Mouse (Mus musculus) limb, embryonic 12.5 days (tissue): ENCODE measurements at regions not wholly inside any gene's neighbourhood (a gene's known extent, or its start where the extent isn't known, plus 50 kb on each side); places are given as distances from the start of the nearest gene placed in this dataset.
A peak's percentile ranks its signal among the peaks of the same experiment; 100 is the strongest.

Source experiments
- ATAC-seq: fragments of 200-750 bp; cut with Nextera tagmentation; 2 replicates; pipeline ENCODE4 v1.8.0; 2017; ENCODE audit warnings: low read depth, moderate TSS enrichment; ENCODE audit not compliant: insufficient number of reproducible peaks, insufficient read depth, low FRiP score, low TSS enrichment
- H3K27ac ChIP-seq: fragments of 300-500 bp; sonication (generic); 2 replicates; pipeline ENCODE4 v1.5.1; 2016; ENCODE audit warnings: mild to moderate bottlenecking, moderate library complexity
- H3K27me3 ChIP-seq: fragments of 300-500 bp; sonication (generic); 2 replicates; pipeline ENCODE4 v1.6.1; 2016; ENCODE audit warnings: mild to moderate bottlenecking, moderate library complexity
- H3K36me3 ChIP-seq: fragments of 300-500 bp; sonication (generic); 2 replicates; pipeline ENCODE4 v1.6.1; 2016; ENCODE audit warnings: mild to moderate bottlenecking, moderate library complexity
- H3K4me1 ChIP-seq: fragments of 300-500 bp; sonication (generic); replicated peaks from 2 replicates; pipeline ENCODE4 v1.6.1; 2016
- H3K4me2 ChIP-seq: fragments of 300-500 bp; sonication (generic); 2 replicates; pipeline ENCODE4 v1.6.1; 2016; ENCODE audit warnings: mild to moderate bottlenecking, moderate library complexity
- H3K4me3 ChIP-seq: fragments of 300-500 bp; sonication (generic); replicated peaks from 2 replicates; pipeline ENCODE4 v1.5.1; 2016; ENCODE audit warnings: mild to moderate bottlenecking
- H3K9ac ChIP-seq: fragments of 300-500 bp; sonication (generic); replicated peaks from 2 replicates; pipeline ENCODE4 v1.6.1; 2016; ENCODE audit warnings: mild to moderate bottlenecking, moderate library complexity
- H3K9me3 ChIP-seq: fragments of 300-500 bp; sonication (generic); 2 replicates; pipeline ENCODE4 v1.6.1; 2016; ENCODE audit warnings: mild to moderate bottlenecking, moderate library complexity
- WGBS: fragments of 180-500 bp; shearing (Covaris S2); methylation state at CpG from one replicate; pipeline ENCODE4 v1.1.7; 2016; 5-methylcytosine and 5-hydroxymethylcytosine counted together

DNA sequence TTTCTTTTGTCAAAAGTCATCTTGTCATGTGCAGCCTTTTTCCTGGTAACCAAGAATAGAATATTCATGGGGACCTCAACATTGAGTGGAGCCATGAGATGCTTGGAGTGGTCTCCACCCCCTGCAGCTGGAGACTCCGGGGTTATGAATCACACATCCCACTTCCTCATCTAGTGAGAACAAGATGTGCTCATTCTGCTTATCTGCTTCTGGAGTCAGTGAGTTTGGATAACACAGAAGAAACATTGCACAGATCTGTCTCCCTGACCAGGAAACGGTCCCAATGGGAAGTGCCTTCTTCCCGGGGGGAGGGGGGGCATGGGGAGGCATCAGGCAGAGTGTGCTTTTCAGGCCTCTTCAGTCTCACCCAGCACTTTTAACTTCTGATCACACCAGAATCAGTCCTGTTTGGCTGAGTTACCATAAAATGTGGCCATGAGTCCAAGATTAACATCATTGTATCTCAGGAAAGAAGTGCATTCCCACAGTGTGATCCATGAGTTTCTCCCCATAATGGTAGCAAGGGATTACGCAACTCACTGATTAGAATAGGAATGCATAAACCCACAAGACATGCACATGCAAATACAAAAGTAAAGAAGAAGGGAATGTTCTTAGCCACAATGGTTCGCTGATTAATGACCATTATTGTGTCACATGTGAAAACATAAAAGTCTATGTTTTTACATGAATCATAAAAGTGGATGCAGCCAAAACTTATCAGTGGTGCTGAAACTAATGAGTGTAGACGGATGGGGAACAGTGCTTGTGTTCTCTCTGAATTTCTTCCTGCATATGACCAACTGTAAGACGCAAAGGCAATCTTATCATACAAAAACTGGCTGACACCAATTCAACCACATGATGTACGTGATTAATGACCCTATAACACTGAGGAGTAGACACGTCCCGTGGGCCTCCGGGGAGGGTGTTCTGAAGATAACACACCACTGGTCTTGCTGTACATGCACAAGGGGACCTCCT is 393.8 kb upstream of the Mmadhc start:
- Histone ChIP-seq H3K27ac (no peak overlapping the region), H3K9me3 (no peaks in the 10 kb centered on the region), H3K4me3 (no peak overlapping the region), H3K36me3 (no peaks in the 10 kb centered on the region), H3K9ac (no peak overlapping the region), H3K4me2 (no peak overlapping the region), H3K4me1 (0 out of 2 replicates have a peak, but pooled peaks cover 14% of the 10 kb centered on the region), H3K27me3 (no peaks in the 10 kb centered on the region)
- ATAC-seq = no peak
- WGBS = 89% methylated on average over 11 of the region's 11 CpGs

DNA sequence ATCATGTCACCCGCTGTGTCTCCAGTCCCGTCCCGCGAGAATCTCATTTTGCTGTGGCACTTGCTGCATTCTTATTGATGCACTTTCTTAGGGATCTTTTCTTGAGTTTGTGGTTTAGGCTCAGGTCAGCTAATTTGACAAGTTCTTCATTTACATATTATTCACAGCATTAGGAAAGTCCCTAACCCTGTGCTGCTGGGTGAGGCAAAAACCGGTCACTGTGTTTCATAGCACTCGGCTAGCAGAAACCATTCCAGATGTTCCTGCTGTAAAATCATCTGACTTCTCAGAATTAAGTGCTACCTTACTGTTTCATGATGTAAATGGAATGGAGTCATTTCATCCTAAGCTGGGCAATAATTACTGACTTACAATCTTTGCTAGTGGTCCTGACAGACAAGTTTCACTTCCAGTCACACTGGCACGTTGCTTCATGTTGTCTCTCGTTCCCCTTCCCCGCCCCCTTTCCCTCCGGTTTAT is 391.1 kb upstream of the Mmadhc start:
- WGBS = 63% methylated on average over 10 of the region's 10 CpGs
- 0 out of 2 replicates have a peak, but pooled peaks cover 7% of the 10 kb centered on the region for H3K4me1 ChIP-seq
- no peak for ATAC-seq
- H3K27ac ChIP-seq = no peak overlapping the region
- no peak overlapping the region for H3K9ac ChIP-seq
- H3K4me2 ChIP-seq = no peak overlapping the region
- no peaks in the 10 kb centered on the region for H3K27me3 ChIP-seq
- no peaks in the 10 kb centered on the region for H3K36me3 ChIP-seq
- H3K4me3 ChIP-seq = no peak overlapping the region
- no peaks in the 10 kb centered on the region for H3K9me3 ChIP-seq

DNA sequence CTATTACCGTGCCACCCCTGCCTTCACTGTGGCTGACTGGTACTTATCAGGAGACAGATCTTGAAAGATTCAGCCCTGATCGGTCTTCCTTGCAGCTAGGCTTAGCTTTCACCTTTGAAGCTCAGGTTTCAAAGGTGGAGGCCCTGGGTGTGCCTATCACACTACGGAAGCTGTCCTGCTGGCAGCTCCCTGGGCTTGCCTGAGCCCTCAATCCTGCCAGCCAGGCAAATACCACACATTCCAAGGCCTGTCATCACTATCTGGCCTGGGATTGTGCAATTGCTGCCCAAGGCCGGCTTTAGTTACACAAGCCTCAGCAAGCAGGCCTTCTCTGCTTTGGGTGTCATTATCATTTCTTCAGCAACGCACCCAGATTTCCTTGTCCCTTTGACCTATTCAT is 390.6 kb upstream of the Mmadhc start:
- 0 out of 2 replicates have a peak, but pooled peaks cover 7% of the 10 kb centered on the region for H3K4me1 ChIP-seq
- H3K36me3 ChIP-seq = no peaks in the 10 kb centered on the region
- H3K4me3 ChIP-seq = no peak overlapping the region
- no peaks in the 10 kb centered on the region for H3K9me3 ChIP-seq
- H3K4me2 ChIP-seq = no peak overlapping the region
- H3K27me3 ChIP-seq = no peaks in the 10 kb centered on the region
- 29% methylated on average over 5 of the region's 5 CpGs for WGBS
- ATAC-seq = peak; percentile 20; the same call in 1 of the 2 replicates
- H3K9ac ChIP-seq = no peak overlapping the region
- H3K27ac ChIP-seq = no peak overlapping the region

DNA sequence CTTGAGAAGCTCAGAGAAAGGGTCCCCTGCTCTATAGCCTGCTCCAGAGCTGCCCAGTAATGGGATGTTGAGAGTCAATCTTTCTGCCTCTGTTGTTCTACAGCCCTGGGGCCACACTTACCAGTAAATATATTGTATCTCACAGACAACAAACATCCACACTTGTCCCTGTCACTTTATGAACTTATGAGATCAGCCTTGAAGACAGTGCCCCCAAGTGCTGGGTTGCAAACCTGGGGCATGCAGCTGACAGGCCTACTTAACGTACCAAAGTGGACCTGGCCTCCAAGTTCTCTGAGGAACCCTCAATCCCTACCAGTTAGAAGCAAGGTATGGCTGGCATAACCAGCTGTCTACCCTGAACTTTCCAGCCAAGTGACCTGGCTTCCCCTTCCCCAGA is 380.9 kb upstream of the Mmadhc start:
- Histone ChIP-seq H3K4me2 (no peak overlapping the region), H3K4me3 (no peak overlapping the region), H3K4me1 (no peaks in the 10 kb centered on the region), H3K9ac (no peak overlapping the region), H3K27me3 (no peaks in the 10 kb centered on the region), H3K9me3 (no peaks in the 10 kb centered on the region), H3K27ac (no peak overlapping the region), H3K36me3 (no peaks in the 10 kb centered on the region)
- no peak for ATAC-seq
- 93% methylated on average over 1 of the region's 1 CpGs for WGBS

DNA sequence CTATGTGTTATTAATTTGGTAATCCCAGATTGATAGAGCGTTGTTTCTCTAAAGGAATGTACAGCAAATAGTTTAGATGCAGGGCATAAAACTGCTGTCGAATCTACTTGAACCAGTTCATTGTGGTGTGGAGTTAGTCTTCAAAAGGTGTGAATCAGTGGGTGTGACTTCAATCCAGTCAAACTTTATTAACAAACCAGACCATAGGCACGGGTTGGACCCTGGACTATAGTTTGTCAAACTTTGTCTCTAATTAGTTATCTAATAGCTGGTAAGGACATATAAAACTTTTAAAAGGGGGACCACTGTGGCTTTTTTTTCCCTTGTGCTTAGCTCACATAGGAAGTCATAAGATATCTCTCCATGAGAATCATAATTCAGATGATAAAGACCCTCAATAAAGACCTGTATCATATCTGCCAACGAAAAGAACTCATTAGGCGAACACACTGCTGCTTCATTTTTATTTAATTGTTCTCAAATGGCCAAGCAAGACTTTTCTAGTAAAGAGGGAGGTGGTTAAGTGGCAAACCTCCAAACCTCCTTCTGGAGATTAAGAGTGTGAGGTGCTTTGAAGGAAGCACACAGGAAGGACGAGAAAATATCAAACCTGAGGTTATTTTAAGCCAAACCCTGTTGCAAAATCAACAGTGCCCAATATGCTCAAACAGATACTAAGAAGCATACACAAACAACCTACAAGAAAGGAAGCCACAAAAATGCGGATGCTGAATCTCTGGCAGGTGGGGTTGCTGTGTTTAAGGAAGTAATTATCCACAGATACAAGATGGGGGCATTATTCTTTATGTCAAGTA is 379.3 kb upstream of the Mmadhc start:
- no peaks in the 10 kb centered on the region for H3K36me3 ChIP-seq
- H3K27me3 ChIP-seq = no peaks in the 10 kb centered on the region
- no peak overlapping the region for H3K4me3 ChIP-seq
- H3K4me1 ChIP-seq = no peaks in the 10 kb centered on the region
- H3K9me3 ChIP-seq = no peaks in the 10 kb centered on the region
- no peak overlapping the region for H3K27ac ChIP-seq
- no peak for ATAC-seq
- H3K9ac ChIP-seq = no peak overlapping the region
- H3K4me2 ChIP-seq = no peak overlapping the region
- WGBS = 79% methylated on average over 7 of the region's 7 CpGs

DNA sequence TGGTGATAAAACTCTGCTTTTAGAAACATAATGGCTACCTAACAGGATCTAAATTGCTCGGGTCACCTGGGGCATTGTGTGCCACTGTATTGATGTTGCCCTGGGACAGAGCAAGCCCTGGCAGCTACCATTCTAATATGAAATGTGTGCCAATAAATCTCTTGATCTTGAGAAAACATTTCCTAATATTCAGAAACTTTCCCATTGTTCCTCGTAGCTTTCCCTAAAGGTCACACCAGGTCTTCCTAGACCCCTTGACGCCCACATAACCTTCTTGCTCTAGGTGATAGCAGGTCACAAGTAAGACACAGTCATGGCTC is 378.2 kb upstream of the Mmadhc start:
- H3K27me3 ChIP-seq = no peaks in the 10 kb centered on the region
- H3K36me3 ChIP-seq = no peaks in the 10 kb centered on the region
- H3K9ac ChIP-seq = no peak overlapping the region
- WGBS = 94% methylated on average over 3 of the region's 3 CpGs
- H3K4me2 ChIP-seq = no peak overlapping the region
- no peaks in the 10 kb centered on the region; the same call in 1 of the 2 replicates for H3K4me1 ChIP-seq
- no peak for ATAC-seq
- no peak overlapping the region for H3K27ac ChIP-seq
- no peaks in the 10 kb centered on the region for H3K9me3 ChIP-seq
- H3K4me3 ChIP-seq = no peak overlapping the region

DNA sequence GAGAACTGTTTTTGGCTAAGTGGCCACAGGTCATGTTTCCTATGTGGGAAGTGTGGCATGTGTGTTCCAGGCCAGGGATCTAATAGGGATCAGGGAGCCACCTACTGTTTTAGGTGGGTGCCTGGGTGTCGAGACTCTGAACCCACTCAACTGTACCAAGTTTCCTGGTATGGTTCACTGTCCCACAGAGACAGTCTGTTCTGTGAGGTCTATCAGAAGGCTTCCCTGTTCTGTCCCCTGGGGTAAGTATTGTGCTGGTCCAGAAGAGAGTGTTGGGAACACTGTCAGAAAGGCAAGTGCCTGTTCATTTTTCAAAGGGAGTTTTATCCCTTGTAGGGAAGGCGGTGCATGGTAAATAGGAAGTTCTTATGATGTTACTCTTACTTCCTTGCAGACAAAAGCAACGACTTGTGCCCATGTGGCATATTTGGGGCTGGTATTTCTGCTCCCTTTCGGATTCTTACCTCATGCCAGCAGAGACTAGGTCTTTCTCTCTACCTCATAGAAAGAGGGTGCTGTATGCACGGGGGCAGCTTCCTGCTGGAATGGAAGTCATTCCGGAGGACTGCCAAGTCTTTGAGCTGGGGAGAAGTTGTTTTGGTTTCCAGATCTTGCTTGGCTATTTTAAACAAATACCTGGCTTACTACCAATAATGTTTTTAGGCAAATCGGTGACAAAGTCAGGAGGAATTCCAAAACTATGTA is 377.7 kb upstream of the Mmadhc start:
- no peak for ATAC-seq
- H3K9ac ChIP-seq = no peak overlapping the region
- WGBS = 90% methylated on average over 7 of the region's 7 CpGs
- no peaks in the 10 kb centered on the region for H3K36me3 ChIP-seq
- no peak overlapping the region for H3K4me3 ChIP-seq
- H3K27me3 ChIP-seq = no peaks in the 10 kb centered on the region
- H3K9me3 ChIP-seq = no peaks in the 10 kb centered on the region
- no peak overlapping the region for H3K4me2 ChIP-seq
- H3K27ac ChIP-seq = no peak overlapping the region
- H3K4me1 ChIP-seq = no peaks in the 10 kb centered on the region; the same call in 1 of the 2 replicates

DNA sequence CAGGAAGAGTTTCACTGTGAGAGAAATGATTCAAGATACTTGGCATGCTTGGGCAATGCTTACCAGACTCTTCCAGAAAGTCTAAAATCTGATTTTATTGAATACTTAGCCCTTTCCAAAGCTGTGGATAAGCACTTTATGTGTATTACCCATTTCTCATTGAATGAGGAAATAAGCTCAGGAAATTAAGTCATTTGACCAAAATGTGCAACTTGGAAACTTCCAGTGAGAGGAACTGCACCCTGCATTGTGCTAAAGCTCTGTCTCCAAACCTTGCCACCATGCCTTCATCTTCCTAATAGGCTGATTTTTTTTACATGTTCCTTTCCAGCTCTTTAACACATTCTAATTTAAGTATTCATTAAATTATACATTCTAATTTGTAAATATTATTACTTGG is 372.7 kb upstream of the Mmadhc start:
- Histone ChIP-seq H3K9me3 (no peaks in the 10 kb centered on the region), H3K27ac (no peak overlapping the region), H3K4me3 (no peak overlapping the region), H3K27me3 (no peaks in the 10 kb centered on the region), H3K4me2 (no peak overlapping the region), H3K36me3 (no peaks in the 10 kb centered on the region), H3K9ac (no peak overlapping the region), H3K4me1 (no peaks in the 10 kb centered on the region; the same call in 1 of the 2 replicates)
- ATAC-seq = no peak

DNA sequence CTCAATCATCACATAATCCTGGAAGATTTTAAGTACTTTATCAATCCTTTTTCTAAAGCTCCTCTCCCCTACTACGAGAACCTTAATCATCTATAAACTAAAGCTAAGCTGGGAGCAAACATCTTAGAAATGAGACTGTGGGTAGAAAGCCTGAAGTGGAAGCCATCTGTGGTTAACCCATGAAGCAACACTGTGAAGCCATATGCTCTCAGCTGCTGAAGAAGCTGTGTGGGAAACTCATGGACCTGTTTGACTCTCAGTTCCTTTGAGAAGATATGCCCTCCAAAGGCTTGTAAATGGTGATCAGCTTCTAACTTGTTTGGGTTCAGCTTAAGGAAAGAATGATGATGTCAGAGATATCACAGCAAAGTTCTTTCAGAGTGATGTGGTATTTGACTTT is 372.2 kb upstream of the Mmadhc start:
- H3K4me2 ChIP-seq = no peak overlapping the region
- no peak for ATAC-seq
- 87% methylated on average over 1 of the region's 1 CpGs for WGBS
- no peaks in the 10 kb centered on the region; the same call in 1 of the 2 replicates for H3K4me1 ChIP-seq
- no peak overlapping the region for H3K27ac ChIP-seq
- H3K9me3 ChIP-seq = no peaks in the 10 kb centered on the region
- no peaks in the 10 kb centered on the region for H3K36me3 ChIP-seq
- no peaks in the 10 kb centered on the region for H3K27me3 ChIP-seq
- no peak overlapping the region for H3K9ac ChIP-seq
- H3K4me3 ChIP-seq = no peak overlapping the region

DNA sequence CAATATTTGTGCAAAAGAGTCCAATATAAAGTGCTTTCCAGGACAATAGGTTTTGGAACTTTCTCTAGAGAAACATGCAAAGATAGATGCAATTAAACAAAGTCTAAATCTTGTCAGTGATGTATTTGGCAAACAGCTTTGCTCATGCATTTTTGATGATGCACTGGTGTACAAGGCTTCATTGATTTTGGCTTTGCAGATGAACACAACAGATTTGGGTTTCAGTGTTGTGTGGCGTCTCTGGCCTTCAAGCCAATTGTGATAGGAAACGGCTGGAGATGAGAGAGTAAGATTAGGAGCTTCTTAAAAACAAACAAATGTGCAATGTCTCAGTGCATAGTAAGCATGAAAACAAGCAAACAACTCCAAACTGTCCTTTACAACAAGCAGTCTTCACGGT is 370.6 kb upstream of the Mmadhc start:
- WGBS = 52% methylated on average over 3 of the region's 3 CpGs
- Histone ChIP-seq H3K4me3 (no peak overlapping the region), H3K27me3 (no peaks in the 10 kb centered on the region), H3K4me1 (no peaks in the 10 kb centered on the region; the same call in 1 of the 2 replicates), H3K36me3 (no peaks in the 10 kb centered on the region), H3K9ac (no peak overlapping the region), H3K9me3 (no peaks in the 10 kb centered on the region), H3K4me2 (no peak overlapping the region), H3K27ac (no peak overlapping the region)
- ATAC-seq = no peak

DNA sequence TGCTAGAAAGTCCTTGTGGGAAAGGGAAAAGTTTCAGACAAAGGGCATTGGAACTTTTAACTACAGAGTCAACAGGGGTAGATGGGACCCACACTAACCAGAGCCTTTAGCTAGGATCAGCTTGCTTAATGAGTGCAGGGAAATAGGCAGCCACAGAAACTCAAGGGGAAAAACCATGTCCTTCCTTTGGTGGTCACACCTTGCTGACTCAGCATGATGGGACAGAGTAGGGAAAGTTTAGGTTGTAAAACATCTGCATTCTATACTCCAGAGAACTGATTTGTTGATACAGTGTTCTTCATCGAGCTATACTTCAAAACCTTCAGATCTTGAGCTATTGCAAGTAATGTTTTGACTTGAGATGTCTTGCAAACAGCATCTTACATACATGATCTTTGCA is 365.9 kb upstream of the Mmadhc start:
- no peaks in the 10 kb centered on the region; the same call in 1 of the 2 replicates for H3K4me1 ChIP-seq
- H3K36me3 ChIP-seq = no peaks in the 10 kb centered on the region
- no peaks in the 10 kb centered on the region for H3K9me3 ChIP-seq
- no peak overlapping the region for H3K9ac ChIP-seq
- H3K4me2 ChIP-seq = no peak overlapping the region
- H3K4me3 ChIP-seq = no peak overlapping the region
- no peak overlapping the region for H3K27ac ChIP-seq
- 93% methylated on average over 1 of the region's 1 CpGs for WGBS
- H3K27me3 ChIP-seq = no peaks in the 10 kb centered on the region
- ATAC-seq = no peak
